Mouse (Mus musculus): ENCODE measurements around the gene Rasgef1c.

Rasgef1c gene

GRCm38 (mm10) chr11:49926183-49926582 lies 24.5 kb downstream of the Rasgef1c start:
- no peak for DNase-seq (ENCODE audit: low read depth)

GRCm38 (mm10) chr11:49927169-49927568 lies 25.5 kb downstream of the Rasgef1c start:
- DNase-seq (ENCODE audit: low read depth): no peak

- no peak for DNase-seq (ENCODE audit: low read depth)
Observed at GRCm38 (mm10) chr11:49927670-49928069, 26.0 kb downstream of the Rasgef1c start.

- DNase-seq (ENCODE audit: low read depth): no peak
Observed at GRCm38 (mm10) chr11:49931037-49931625, 29.5 kb downstream of the Rasgef1c start.

- no peak for DNase-seq (ENCODE audit: low read depth)
Observed at GRCm38 (mm10) chr11:49931853-49932252, 30.2 kb downstream of the Rasgef1c start.

- no peak for DNase-seq (ENCODE audit: low read depth)
Observed at GRCm38 (mm10) chr11:49933811-49934210, 32.2 kb downstream of the Rasgef1c start.

GRCm38 (mm10) chr11:49934322-49934721 lies 32.7 kb downstream of the Rasgef1c start:
- DNase-seq (ENCODE audit: low read depth): no peak

- DNase-seq (ENCODE audit: low read depth): no peak
Observed at GRCm38 (mm10) chr11:49936458-49936857, 34.8 kb downstream of the Rasgef1c start.

GRCm38 (mm10) chr11:49937779-49938178 lies 36.1 kb downstream of the Rasgef1c start:
- no peak for DNase-seq (ENCODE audit: low read depth)

- no peak for DNase-seq (ENCODE audit: low read depth)
Observed at GRCm38 (mm10) chr11:49938258-49939164, 36.9 kb downstream of the Rasgef1c start.

GRCm38 (mm10) chr11:49942841-49943240 lies 41.2 kb downstream of the Rasgef1c start:
- no peak for DNase-seq (ENCODE audit: low read depth)

- no peak for DNase-seq (ENCODE audit: low read depth)
Observed at GRCm38 (mm10) chr11:49943901-49944300, 42.3 kb downstream of the Rasgef1c start.

- no peak for DNase-seq (ENCODE audit: low read depth)
Observed at GRCm38 (mm10) chr11:49945726-49946125, 44.1 kb downstream of the Rasgef1c start.

GRCm38 (mm10) chr11:49949839-49950238 lies 48.2 kb downstream of the Rasgef1c start:
- DNase-seq (ENCODE audit: low read depth): no peak

GRCm38 (mm10) chr11:49953616-49954015 lies 52.0 kb downstream of the Rasgef1c start:
- no peak for DNase-seq (ENCODE audit: low read depth)

- peak; percentile 56 for DNase-seq (ENCODE audit: low read depth)
Observed at GRCm38 (mm10) chr11:49955577-49956261, 54.1 kb downstream of the Rasgef1c start.

GRCm38 (mm10) chr11:49958017-49958416 lies 56.4 kb downstream of the Rasgef1c start:
- no peak for DNase-seq (ENCODE audit: low read depth)

GRCm38 (mm10) chr11:49961098-49961740 lies 59.6 kb downstream of the Rasgef1c start:
- peak; percentile 70 for DNase-seq (ENCODE audit: low read depth)

- no peak for DNase-seq (ENCODE audit: low read depth)
Observed at GRCm38 (mm10) chr11:49965320-49965719, 63.7 kb downstream of the Rasgef1c start.

GRCm38 (mm10) chr11:49969692-49970091 lies 68.1 kb downstream of the Rasgef1c start:
- no peak for DNase-seq (ENCODE audit: low read depth)

GRCm38 (mm10) chr11:49973657-49974340 lies 72.2 kb downstream of the Rasgef1c start:
- DNase-seq (ENCODE audit: low read depth): no peak

GRCm38 (mm10) chr11:49974675-49975074 lies 73.0 kb downstream of the Rasgef1c start:
- DNase-seq (ENCODE audit: low read depth): no peak

Data from c-Kit-positive CD71-negative TER-119-negative erythroid progenitor cells, embryonic 14.5 days (primary cell).